Mouse (Mus musculus) WW6 (cell line): ENCODE results near the gene Hsd17b1.

Source experiments
- DNase-seq: peaks from one replicate; pipeline ENCODE4 v3.0.0-alpha.2; 2013; ENCODE audit warnings: low read depth, low spot score

Gene Hsd17b1

GRCm38 (mm10) chr11:101061049-101061448 lies 17.2 kb upstream of the Hsd17b1 start:
- no peak for DNase-seq

GRCm38 (mm10) chr11:101062165-101062884 lies 15.9 kb upstream of the Hsd17b1 start:
- no peak for DNase-seq

GRCm38 (mm10) chr11:101062971-101063675 lies 15.1 kb upstream of the Hsd17b1 start:
- no peak for DNase-seq

GRCm38 (mm10) chr11:101063676-101064327 lies 14.4 kb upstream of the Hsd17b1 start:
- no peak for DNase-seq

GRCm38 (mm10) chr11:101064462-101064861 lies 13.7 kb upstream of the Hsd17b1 start:
- no peak for DNase-seq

- DNase-seq = no peak
These were observed 13.2 kb upstream of the Hsd17b1 start for GRCm38 (mm10) chr11:101065002-101065401.

GRCm38 (mm10) chr11:101066549-101067412 lies 11.4 kb upstream of the Hsd17b1 start:
- peak; percentile 81 for DNase-seq

- DNase-seq = peak; percentile 60
These were observed 8.6 kb upstream of the Hsd17b1 start, which contains the start of gene Naglu for GRCm38 (mm10) chr11:101069391-101070188. Gene Naglu (plus strand): TSS chr11:101070012.

GRCm38 (mm10) chr11:101070189-101070527 lies 8.1 kb upstream of the Hsd17b1 start:
- no peak for DNase-seq

- DNase-seq = no peak
These were observed 7.2 kb upstream of the Hsd17b1 start for GRCm38 (mm10) chr11:101070987-101071386.

GRCm38 (mm10) chr11:101071810-101072428 lies 6.3 kb upstream of the Hsd17b1 start:
- DNase-seq = no peak

GRCm38 (mm10) chr11:101079746-101080145 lies 1.5 kb downstream of the Hsd17b1 start:
- DNase-seq = no peak

GRCm38 (mm10) chr11:101080421-101080820 lies 2.2 kb downstream of the Hsd17b1 start:
- DNase-seq = no peak

GRCm38 (mm10) chr11:101081659-101082058 lies 3.4 kb downstream of the Hsd17b1 start:
- DNase-seq = no peak

- peak; percentile 80 for DNase-seq
These were observed 4.2 kb downstream of the Hsd17b1 start, which contains the start of gene Coasy for GRCm38 (mm10) chr11:101082208-101083082. Gene Coasy (plus strand): TSS chr11:101082565.

GRCm38 (mm10) chr11:101083083-101083697 lies 5.0 kb downstream of the Hsd17b1 start:
- DNase-seq = no peak

GRCm38 (mm10) chr11:101084246-101084645 lies 6.0 kb downstream of the Hsd17b1 start:
- no peak for DNase-seq

- DNase-seq = no peak
These were observed 6.6 kb downstream of the Hsd17b1 start for GRCm38 (mm10) chr11:101084811-101085210.
